Mouse (Mus musculus): Measurements from ENCODE around the gene Olfr203. TPM values are rescaled to one million over a fixed set of nuclear protein-coding genes. Genes with fewer than 3 reads are reported as not detected.
"Not testable (repeated sequence)": the region's sequence is repeated elsewhere in the genome, so short reads cannot be mapped to it uniquely, and the experiment has no call there.

Olfr203 gene
- polyA plus RNA-seq, 1 experiment from 2014 or later: not detected

GRCm38 (mm10) chr16:59323262-59323661, 24.6 kb downstream of the Olfr203 start:
- ATAC-seq (ENCODE audit: insufficient read depth, low FRiP score, low TSS enrichment); H3K36me3 ChIP-seq (ENCODE audit: control insufficient read depth, insufficient read depth, low read length); H3K27ac ChIP-seq (ENCODE audit: low read depth, low read length); H3K4me2 ChIP-seq (ENCODE audit: low read depth); DNase-seq (ENCODE audit: low spot score); H3K27me3 ChIP-seq (ENCODE audit: control insufficient read depth, insufficient read depth, low read length); H3K4me1 ChIP-seq (ENCODE audit: control insufficient read depth, insufficient read depth, low read length); H3K4me3 ChIP-seq (ENCODE audit: low read depth, low read length); H3K9me3 ChIP-seq (ENCODE audit: control insufficient read depth, low read length); H3K9ac ChIP-seq (ENCODE audit: low read length): not testable (repeated sequence)
- 65% methylated on average over 1 of the region's 1 CpGs for WGBS

GRCm38 (mm10) chr16:59331038-59331437, 32.4 kb downstream of the Olfr203 start, which contains the start of gene Olfr205:
Gene Olfr205 (minus strand): TSS chr16:59331138.
- Histone ChIP-seq H3K4me2 (ENCODE audit: low read depth) (no peak within 1 kb of the TSS), H3K36me3 (ENCODE audit: control insufficient read depth, insufficient read depth, low read length) (no peaks in the 10 kb centered on the region), H3K9me3 (ENCODE audit: control insufficient read depth, low read length) (no peaks in the 10 kb centered on the region), H3K4me1 (ENCODE audit: control insufficient read depth, insufficient read depth, low read length) (no peaks in the 10 kb centered on the region), H3K9ac (ENCODE audit: low read length) (no peak within 1 kb of the TSS), H3K27me3 (ENCODE audit: control insufficient read depth, insufficient read depth, low read length) (no peaks in the 10 kb centered on the region), H3K27ac (ENCODE audit: low read depth, low read length) (no peak within 1 kb of the TSS), H3K4me3 (ENCODE audit: low read depth, low read length) (no peak within 1 kb of the TSS)
- DNase-seq (ENCODE audit: low spot score): no peak
- ATAC-seq (ENCODE audit: insufficient read depth, low FRiP score, low TSS enrichment): no peak

- Histone ChIP-seq H3K27ac (ENCODE audit: low read depth, low read length) (no peak within 1 kb of the TSS), H3K9ac (ENCODE audit: low read length) (no peak within 1 kb of the TSS), H3K27me3 (ENCODE audit: control insufficient read depth, insufficient read depth, low read length) (no peaks in the 10 kb centered on the region), H3K4me2 (ENCODE audit: low read depth) (no peak within 1 kb of the TSS), H3K36me3 (ENCODE audit: control insufficient read depth, insufficient read depth, low read length) (no peaks in the 10 kb centered on the region), H3K9me3 (ENCODE audit: control insufficient read depth, low read length) (no peaks in the 10 kb centered on the region), H3K4me1 (ENCODE audit: control insufficient read depth, insufficient read depth, low read length) (no peaks in the 10 kb centered on the region), H3K4me3 (ENCODE audit: low read depth, low read length) (no peak within 1 kb of the TSS)
- no peak for DNase-seq (ENCODE audit: low spot score)
- WGBS: 87% methylated on average over 1 of the region's 1 CpGs
- no peak for ATAC-seq (ENCODE audit: insufficient read depth, low FRiP score, low TSS enrichment)
Observed at GRCm38 (mm10) chr16:59349146-59349545, 50.5 kb downstream of the Olfr203 start, which contains the start of gene Olfr206. Gene Olfr206 (minus strand): TSS chr16:59349246.

Other genes starting within 250 kb of the Olfr203 start
- gene Olfr190, start 220.9 kb upstream of the Olfr203 start, polyA plus RNA-seq (2014; fragmentation: Nextera tagmentation; extraction: Ambion mirVana): not detected in 2 replicates
- gene Olfr191, start 209.1 kb upstream of the Olfr203 start, polyA plus RNA-seq (2014; fragmentation: Nextera tagmentation; extraction: Ambion mirVana): not detected in 2 replicates
- not detected in 2 replicates for gene Olfr193, start 187.0 kb upstream of the Olfr203 start, polyA plus RNA-seq (2014; fragmentation: Nextera tagmentation; extraction: Ambion mirVana)
- gene Olfr194, start 177.8 kb upstream of the Olfr203 start, polyA plus RNA-seq (2014; fragmentation: Nextera tagmentation; extraction: Ambion mirVana): not detected in 2 replicates
- gene Olfr195, start 151.8 kb upstream of the Olfr203 start, polyA plus RNA-seq (2014; fragmentation: Nextera tagmentation; extraction: Ambion mirVana): not detected in 2 replicates
- gene Olfr196, start 128.4 kb upstream of the Olfr203 start, polyA plus RNA-seq (2014; fragmentation: Nextera tagmentation; extraction: Ambion mirVana): not detected in 2 replicates
- not detected in 2 replicates for gene Olfr198, start 95.3 kb upstream of the Olfr203 start, polyA plus RNA-seq (2014; fragmentation: Nextera tagmentation; extraction: Ambion mirVana)
- gene Olfr199, start 79.1 kb upstream of the Olfr203 start, polyA plus RNA-seq (2014; fragmentation: Nextera tagmentation; extraction: Ambion mirVana): not detected in 2 replicates
- gene Olfr201, start 26.2 kb upstream of the Olfr203 start, polyA plus RNA-seq (2014; fragmentation: Nextera tagmentation; extraction: Ambion mirVana): not detected in 2 replicates
- not detected in 2 replicates for gene Olfr202, start 12.1 kb upstream of the Olfr203 start, polyA plus RNA-seq (2014; fragmentation: Nextera tagmentation; extraction: Ambion mirVana)
- not detected in 2 replicates for gene Olfr204, start 19.4 kb downstream of the Olfr203 start, polyA plus RNA-seq (2014; fragmentation: Nextera tagmentation; extraction: Ambion mirVana)
- not detected in 2 replicates for gene Olfr205, start 32.3 kb downstream of the Olfr203 start, polyA plus RNA-seq (2014; fragmentation: Nextera tagmentation; extraction: Ambion mirVana)
- not detected in 2 replicates for gene Olfr206, start 50.4 kb downstream of the Olfr203 start, polyA plus RNA-seq (2014; fragmentation: Nextera tagmentation; extraction: Ambion mirVana)
- gene Olfr209, start 65.1 kb downstream of the Olfr203 start, polyA plus RNA-seq (2014; fragmentation: Nextera tagmentation; extraction: Ambion mirVana): not detected in 2 replicates
- gene Gabrr3, start 108.5 kb downstream of the Olfr203 start, polyA plus RNA-seq (2014; fragmentation: Nextera tagmentation; extraction: Ambion mirVana): 0.11 TPM in 1 of 2 replicates, not detected in the other
- 25.9 and 26.7 TPM in 2 replicates for gene Riox2, start 172.9 kb downstream of the Olfr203 start, polyA plus RNA-seq (2014; fragmentation: Nextera tagmentation; extraction: Ambion mirVana)